Comparison of ENCODE assay signal across 9 mouse cellular contexts in the genomic region with DNA sequence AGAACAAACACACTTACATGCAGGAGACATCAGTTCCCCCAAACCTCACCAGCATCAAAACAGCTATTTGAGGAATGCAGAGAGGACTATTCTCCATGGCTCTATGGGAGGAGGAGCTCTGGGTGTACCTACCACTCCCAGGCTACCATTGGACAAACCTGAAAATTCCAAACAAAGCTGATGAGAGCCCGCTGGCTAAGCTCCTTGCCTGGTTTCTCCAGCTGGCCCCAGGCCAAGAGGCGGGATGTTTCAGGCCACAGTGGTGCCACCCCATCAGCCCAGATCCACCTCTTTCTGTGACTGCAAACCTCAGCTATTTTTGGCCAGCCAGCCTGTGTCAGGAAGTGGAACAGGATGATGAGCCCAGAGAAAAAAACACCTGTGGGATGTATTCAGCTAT. TPM values are rescaled to one million over a fixed set of nuclear protein-coding genes. Genes with fewer than 3 reads are reported as not detected.
DNase-seq lines count a peak whose midpoint lies in the region; ATAC-seq lines count a peak whose summit lies in the region.
"Had no signal": no experiment of that assay in that cellular context is flagged by ENCODE, and none has a peak within 500 bp of the region (broad histone marks: within the 10 kb centered on the region; RNA-seq: fewer than 3 reads in every experiment).

No protein-coding gene starts in this region.

- no peak overlapping the region for H3K27ac ChIP-seq in kidney, embryonic 16.5 days (ENCODE audit: low read length)
- H3K27ac ChIP-seq in hindbrain, embryonic 14.5 days, result no peak overlapping the region
- H3K27ac ChIP-seq: limb, embryonic 13.5 days had no signal

- no peak overlapping the region for H3K4me3 ChIP-seq in kidney, embryonic 16.5 days (ENCODE audit: low read length)
- no peak overlapping the region for H3K4me3 ChIP-seq in hindbrain, embryonic 14.5 days (replicated peaks; ENCODE audit: low read length)
- H3K4me3 ChIP-seq: limb, embryonic 13.5 days had no signal

- no peaks in the 10 kb centered on the region for H3K9me3 ChIP-seq in kidney, embryonic 16.5 days (ENCODE audit: low read length)
- no peaks in the 10 kb centered on the region for H3K9me3 ChIP-seq in hindbrain, embryonic 14.5 days (ENCODE audit: control insufficient read depth, low read length)
- H3K9me3 ChIP-seq: limb, embryonic 13.5 days had no signal

- no peak overlapping the region for H3K4me2 ChIP-seq in kidney, embryonic 16.5 days (replicated peaks; ENCODE audit: low read depth, low read length)
- H3K4me2 ChIP-seq in hindbrain, embryonic 14.5 days (replicated peaks), result no peak overlapping the region
- H3K4me2 ChIP-seq: limb, embryonic 13.5 days had no signal

- intact Hi-C loops in left cerebral cortex, postnatal 4 days (cut with DNase I), result no loop called here
- intact Hi-C loops in left cerebral cortex, postnatal 36 days (cut with DNase I), result no loop called here

- H3K36me3 ChIP-seq in kidney, embryonic 16.5 days (ENCODE audit: insufficient read depth, low read length), result no peaks in the 10 kb centered on the region
- no peaks in the 10 kb centered on the region for H3K36me3 ChIP-seq in hindbrain, embryonic 14.5 days (replicated peaks; ENCODE audit: control insufficient read depth, insufficient read depth)
- H3K36me3 ChIP-seq: limb, embryonic 13.5 days had no signal

- no peaks in the 10 kb centered on the region for H3K4me1 ChIP-seq in kidney, embryonic 16.5 days (ENCODE audit: insufficient read depth, low read length)
- no peaks in the 10 kb centered on the region; the same call in 1 of the 2 replicates for H3K4me1 ChIP-seq in hindbrain, embryonic 14.5 days (replicated peaks; ENCODE audit: control insufficient read depth, insufficient read depth, low read length)

- no peaks in the 10 kb centered on the region for H3K27me3 ChIP-seq in kidney, embryonic 16.5 days (ENCODE audit: insufficient read depth, low read length)
- H3K27me3 ChIP-seq in hindbrain, embryonic 14.5 days (ENCODE audit: control insufficient read depth, insufficient read depth, low read length), result no peaks in the 10 kb centered on the region
- H3K27me3 ChIP-seq: limb, embryonic 13.5 days had no signal

- 45% methylated on average over 2 of the region's 2 CpGs for WGBS in kidney, embryonic 16.5 days
- WGBS in hindbrain, embryonic 14.5 days, result 44% methylated on average over 2 of the region's 2 CpGs

- H3K9ac ChIP-seq in kidney, embryonic 16.5 days (replicated peaks; ENCODE audit: low read length), result no peak overlapping the region
- no peak overlapping the region for H3K9ac ChIP-seq in hindbrain, embryonic 14.5 days
- H3K9ac ChIP-seq: limb, embryonic 13.5 days had no signal

- DNase-seq in left cerebral cortex, postnatal 4 days, result peak; percentile 62
- no peak for DNase-seq in left cerebral cortex, postnatal 36 days (ENCODE audit: low spot score in 2 of 2)
- DNase-seq in adrenal gland, adult 2 months, result peak; percentile 87
- DNase-seq in gonadal fat pad, adult 2 months (ENCODE audit: low read depth), result peak; percentile 56
- peak; percentile 12 for DNase-seq in ovary, postnatal 10 days (ENCODE audit: low spot score)
- DNase-seq in embryo, embryonic 10.5 days (ENCODE audit: low spot score), result no peak
- DNase-seq in hindbrain, embryonic 14.5 days (ENCODE audit: low spot score), result no peak

- peak; percentile 67 for ATAC-seq in kidney, embryonic 16.5 days (ENCODE audit: low FRiP score, low TSS enrichment)
- no peak for ATAC-seq in hindbrain, embryonic 14.5 days (ENCODE audit: low FRiP score)

RNA-seq across cellular contexts. Expression of gene Insig1, which starts 33.0 kb away (rescaled TPM):
- total RNA-seq in left cerebral cortex, postnatal 4 days (2021), result 100 to 1,000 TPM in 1 of 2 experiments, 10 to 100 TPM in 1; 97.3 to 107 TPM
- total RNA-seq in left cerebral cortex, postnatal 36 days (2021), result 10 to 100 TPM; 66.4 to 98.6 TPM
- total RNA-seq in adrenal gland, adult 2 months (2021), result 100 to 1,000 TPM; 113 to 210 TPM
- polyA plus RNA-seq in adrenal gland, adult 2 months (2012; rRNA removed), result 417 and 423 TPM in 2 replicates
- 125 and 165 TPM in 2 replicates for polyA plus RNA-seq in gonadal fat pad, adult 2 months (2012; rRNA removed)
- 40.2 and 47.4 TPM in 2 replicates for polyA plus RNA-seq in kidney, embryonic 16.5 days (2015; fragmentation: Nextera tagmentation; extraction: Ambion mirVana)
- polyA plus RNA-seq in hindbrain, embryonic 14.5 days (2014; fragmentation: Nextera tagmentation; extraction: Ambion mirVana), result 79.0 and 92.6 TPM in 2 replicates

Comparison
In these comparisons a context has a peak if more than half of its experiments do, and no peak if none do; other contexts are left out.
1. DNase-seq: peak in left cerebral cortex, postnatal 4 days (single experiment), adrenal gland, adult 2 months (single experiment), gonadal fat pad, adult 2 months (single experiment) and ovary, postnatal 10 days (single experiment); none in left cerebral cortex, postnatal 36 days (0 of 2), embryo, embryonic 10.5 days (single experiment) and hindbrain, embryonic 14.5 days (single experiment).